26 mouse cellular contexts compared by ENCODE assay signal in genomic region chr2:132706309-132706708, GRCm38 (mm10).
"Had no signal": no experiment of that assay in that cellular context is flagged by ENCODE, and none has a peak within 500 bp of the region (broad histone marks: within the 10 kb centered on the region; RNA-seq: fewer than 3 reads in every experiment).

No protein-coding gene starts in this region.

- H3K4me1 ChIP-seq: heart, embryonic 10.5 days; heart, embryonic 12.5 days; hindbrain, embryonic 12.5 days; intestine, embryonic 15.5 days; limb, embryonic 12.5 days had no signal

- DNase-seq: gastrocnemius, adult 2 months; gastrocnemius, postnatal 10 days; gastrocnemius, postnatal 25 days; heart, adult 18-20 months; heart, postnatal 10 days; heart, postnatal 4 days; kidney, adult 18-20 months; kidney, adult 9 months; kidney, postnatal 14 days; kidney, postnatal 36 days; layer of hippocampus, adult 9-11 months; liver, embryonic 13.5 days had no signal

- ATAC-seq: hindbrain, embryonic 16.5 days; inflammation-experienced regulatory T-cells, adult 6 months; intestine, embryonic 15.5 days; intestine, postnatal 0 days had no signal

- H3K27me3 ChIP-seq: heart, embryonic 12.5 days; hindbrain, embryonic 12.5 days; intestine, embryonic 15.5 days; kidney, embryonic 15.5 days; limb, embryonic 12.5 days had no signal

- H3K4me2 ChIP-seq: heart, embryonic 12.5 days; hindbrain, embryonic 12.5 days; hindbrain, embryonic 14.5 days; intestine, embryonic 15.5 days; kidney, embryonic 15.5 days; limb, embryonic 12.5 days; liver, embryonic 13.5 days had no signal

- H3K4me3 ChIP-seq: gastrocnemius, adult 2 months; heart, embryonic 10.5 days; heart, embryonic 12.5 days; hindbrain, embryonic 10.5 days; hindbrain, embryonic 12.5 days; intestine, embryonic 15.5 days; kidney, embryonic 15.5 days; left cerebral cortex, adult 2 months; limb, embryonic 10.5 days; limb, embryonic 12.5 days; liver, embryonic 13.5 days had no signal

- H3K36me3 ChIP-seq: kidney, embryonic 15.5 days; limb, embryonic 10.5 days; liver, embryonic 13.5 days had no signal

- H3K9me3 ChIP-seq: heart, embryonic 10.5 days; heart, embryonic 12.5 days; hindbrain, embryonic 10.5 days; hindbrain, embryonic 12.5 days; intestine, embryonic 15.5 days; kidney, embryonic 15.5 days; limb, embryonic 10.5 days; limb, embryonic 12.5 days; liver, embryonic 13.5 days had no signal

- H3K9ac ChIP-seq: heart, embryonic 12.5 days; hindbrain, embryonic 12.5 days; hindbrain, embryonic 14.5 days; intestine, embryonic 15.5 days; kidney, embryonic 15.5 days; limb, embryonic 12.5 days; liver, embryonic 13.5 days had no signal

- H3K27ac ChIP-seq: gastrocnemius, adult 2 months; heart, embryonic 10.5 days; hindbrain, embryonic 10.5 days; hindbrain, embryonic 12.5 days; hindbrain, embryonic 14.5 days; intestine, embryonic 15.5 days; kidney, embryonic 15.5 days; kidney, postnatal 0 days; left cerebral cortex, adult 2 months; limb, embryonic 10.5 days; limb, embryonic 12.5 days; liver, embryonic 13.5 days had no signal
